Mouse (Mus musculus) layer of hippocampus, adult 9-11 months (tissue): Measurements from ENCODE around the gene Zfp526.

ENCODE experiments used
- DNase-seq: peaks from one replicate; pipeline ENCODE4 v3.0.0; 2022

The Zfp526 gene

DNA sequence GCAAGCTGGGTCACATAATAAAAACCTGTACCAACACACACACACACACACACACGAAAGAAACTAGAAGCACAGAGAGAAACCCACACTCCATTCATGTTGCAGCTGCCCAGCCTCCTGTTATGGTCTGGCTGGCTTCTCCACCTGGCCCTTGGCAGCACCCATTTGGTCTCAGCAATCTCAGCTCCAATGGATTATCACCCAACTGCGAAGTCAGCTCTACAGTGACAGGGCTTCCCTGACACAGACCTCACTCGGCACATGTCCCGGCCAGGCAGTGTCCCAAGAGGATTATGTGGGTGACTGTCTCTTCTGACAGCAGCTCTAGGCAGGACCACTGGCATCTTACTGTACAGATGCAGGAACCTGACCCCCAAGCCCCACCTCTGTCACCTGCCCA, 10.7 kb upstream of the Zfp526 start:
- DNase-seq, result no peak

DNA sequence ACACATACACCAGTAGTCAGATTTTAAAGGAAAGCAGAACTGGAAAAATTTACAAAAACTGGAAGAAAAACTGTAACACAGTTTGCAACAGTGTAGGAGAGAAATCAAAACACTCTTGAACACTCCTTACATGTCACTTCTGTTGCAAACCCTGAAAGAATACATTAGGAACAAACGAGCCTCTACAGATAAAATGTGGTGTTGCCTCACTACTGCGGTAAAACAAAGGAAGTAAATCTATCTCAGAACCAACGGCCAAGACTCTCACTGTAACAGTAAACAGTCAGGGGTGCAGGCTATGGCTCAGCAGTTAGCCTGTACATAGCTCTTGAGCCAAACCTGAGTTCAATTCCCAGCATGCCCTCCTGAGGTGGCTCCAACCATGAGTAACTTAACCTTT, 8.1 kb upstream of the Zfp526 start:
- DNase-seq, result no peak

DNA sequence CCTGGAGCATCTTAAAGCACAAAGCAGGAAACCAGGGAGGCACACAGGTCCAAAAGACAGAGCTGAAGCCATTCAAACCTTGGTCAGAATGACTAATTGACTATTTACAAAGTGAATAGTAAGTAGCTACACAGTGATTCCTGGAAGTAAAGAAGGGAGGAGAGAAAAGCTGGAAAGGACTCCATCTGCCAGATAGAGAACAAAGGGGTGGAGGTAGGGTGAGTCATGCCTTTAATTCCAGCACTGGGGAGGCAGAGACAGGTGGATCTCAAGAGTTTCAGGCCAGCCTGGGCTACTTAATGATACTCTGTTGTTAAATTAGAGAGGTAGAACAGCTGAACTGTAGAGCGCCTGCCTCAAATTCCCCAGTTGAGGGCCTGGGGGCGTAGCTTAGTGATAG, 7.1 kb upstream of the Zfp526 start:
- no peak for DNase-seq

DNA sequence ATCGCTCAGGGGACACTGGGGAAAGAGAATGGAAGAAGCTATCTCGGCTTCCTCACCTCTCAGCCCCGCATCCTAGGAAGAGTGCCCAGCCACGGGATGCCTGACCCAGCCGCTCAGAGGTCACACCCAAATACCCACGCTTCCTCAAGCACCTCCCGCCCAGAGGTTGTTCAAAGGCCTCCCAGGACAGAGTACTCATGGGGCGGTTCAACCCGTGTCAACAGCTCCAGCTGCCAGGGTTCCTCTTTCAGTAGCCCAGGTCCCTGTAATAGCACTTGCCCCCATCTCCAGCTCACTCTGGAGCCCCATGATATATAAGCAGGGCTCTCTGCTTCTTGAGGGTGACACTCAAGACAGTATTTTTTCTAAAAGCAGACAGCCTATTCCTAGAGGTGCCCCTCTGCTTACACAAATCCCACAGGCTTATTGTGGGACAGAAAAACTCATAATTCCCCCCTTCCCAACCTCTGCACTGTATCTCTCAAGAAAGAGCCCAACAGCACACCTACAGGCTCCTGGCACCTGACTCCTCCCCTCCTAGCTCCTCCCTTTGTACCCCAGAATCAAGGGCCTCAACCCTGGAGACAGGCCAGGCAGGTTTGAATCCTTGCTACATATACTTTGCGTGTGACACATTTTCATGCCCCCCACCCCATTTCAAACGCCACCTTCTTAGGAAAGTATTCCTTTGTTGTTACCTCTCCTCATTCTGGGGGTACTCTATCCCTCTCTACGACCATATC, 3.4 kb upstream of the Zfp526 start:
- DNase-seq, result no peak

DNA sequence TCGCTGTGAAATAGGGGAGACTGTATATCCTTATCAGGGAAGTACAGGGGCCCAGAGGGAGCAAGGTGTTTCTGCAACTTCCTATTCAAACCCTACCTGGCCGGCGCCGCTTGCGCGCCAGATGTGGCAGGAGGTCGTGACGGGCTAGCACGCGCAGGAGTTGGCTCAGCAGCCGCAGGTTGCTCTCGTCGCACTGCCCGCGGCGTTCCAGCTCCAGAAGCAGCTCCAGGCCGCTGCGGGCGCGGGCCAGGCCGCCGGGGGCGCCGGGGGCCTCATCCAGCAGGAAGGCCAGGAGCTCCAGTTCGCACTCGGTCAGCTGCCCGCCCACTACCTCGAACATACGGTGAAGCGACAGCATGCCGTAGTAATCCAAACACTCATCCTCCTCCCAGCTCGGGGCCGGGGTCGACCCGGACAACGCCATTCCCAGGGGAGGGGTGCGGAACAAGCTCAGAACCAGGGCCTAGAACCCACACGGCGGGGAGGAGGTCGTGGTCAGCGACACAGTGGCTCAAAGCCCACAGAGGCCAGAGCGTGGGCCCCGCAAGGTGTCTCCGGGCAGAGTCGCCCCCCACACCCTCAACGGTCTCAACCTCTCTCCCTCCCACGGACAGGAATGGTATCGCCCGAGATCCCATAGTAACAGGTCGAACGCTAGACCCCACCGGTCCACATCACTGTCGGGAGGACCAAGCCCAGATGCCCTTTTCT, 2.4 kb upstream of the Zfp526 start:
- DNase-seq, result no peak

DNA sequence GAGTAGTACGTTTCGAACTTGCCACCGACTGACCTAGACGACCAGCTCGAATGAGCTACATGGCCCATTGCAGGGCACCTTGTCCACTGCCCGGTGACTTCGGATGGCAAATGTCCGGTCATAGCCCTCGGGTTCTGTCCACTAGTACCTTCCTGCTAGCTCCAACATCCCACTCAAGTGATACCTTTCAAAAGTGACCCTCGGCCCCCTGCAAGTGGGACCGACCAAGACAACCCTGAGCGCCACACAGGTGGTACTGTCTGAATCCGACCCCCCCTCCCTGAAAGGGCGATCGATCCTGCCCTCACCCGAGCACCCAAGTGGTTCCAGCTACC, 1.8 kb upstream of the Zfp526 start:
- no peak for DNase-seq

DNA sequence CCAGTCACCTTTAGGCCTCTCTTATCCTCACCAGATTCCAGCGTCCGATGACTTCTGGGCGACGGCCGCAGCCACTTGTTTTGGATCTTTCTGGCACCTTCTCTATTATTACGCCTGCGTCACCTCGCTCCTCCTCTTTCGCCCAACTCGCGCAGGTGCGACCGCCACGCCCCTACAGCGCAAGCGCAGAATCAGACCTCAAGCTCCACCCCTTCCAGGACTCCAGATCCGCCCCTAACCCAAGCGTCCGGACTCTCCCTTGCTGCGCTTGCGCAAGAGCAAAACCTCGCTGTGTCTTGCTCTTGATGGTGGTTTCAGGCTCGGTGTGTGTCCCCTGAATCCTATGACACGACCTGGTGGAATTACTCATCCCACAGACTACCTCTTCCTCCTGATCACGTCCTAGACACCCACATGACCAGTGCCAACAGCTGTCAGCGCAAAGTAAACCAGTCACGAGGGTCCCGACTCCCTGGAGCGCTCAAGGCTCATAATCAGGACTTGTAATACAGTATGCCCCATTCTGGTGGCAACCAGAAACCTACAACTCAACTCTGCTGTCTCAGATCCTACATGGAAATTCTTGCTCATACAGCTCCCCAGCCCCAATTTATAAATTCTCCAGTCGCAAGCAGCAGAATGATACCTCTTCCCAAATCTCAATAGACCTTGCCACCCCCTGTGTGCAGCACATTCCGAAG, 1.3 kb upstream of the Zfp526 start:
- peak; percentile 96 for DNase-seq

DNA sequence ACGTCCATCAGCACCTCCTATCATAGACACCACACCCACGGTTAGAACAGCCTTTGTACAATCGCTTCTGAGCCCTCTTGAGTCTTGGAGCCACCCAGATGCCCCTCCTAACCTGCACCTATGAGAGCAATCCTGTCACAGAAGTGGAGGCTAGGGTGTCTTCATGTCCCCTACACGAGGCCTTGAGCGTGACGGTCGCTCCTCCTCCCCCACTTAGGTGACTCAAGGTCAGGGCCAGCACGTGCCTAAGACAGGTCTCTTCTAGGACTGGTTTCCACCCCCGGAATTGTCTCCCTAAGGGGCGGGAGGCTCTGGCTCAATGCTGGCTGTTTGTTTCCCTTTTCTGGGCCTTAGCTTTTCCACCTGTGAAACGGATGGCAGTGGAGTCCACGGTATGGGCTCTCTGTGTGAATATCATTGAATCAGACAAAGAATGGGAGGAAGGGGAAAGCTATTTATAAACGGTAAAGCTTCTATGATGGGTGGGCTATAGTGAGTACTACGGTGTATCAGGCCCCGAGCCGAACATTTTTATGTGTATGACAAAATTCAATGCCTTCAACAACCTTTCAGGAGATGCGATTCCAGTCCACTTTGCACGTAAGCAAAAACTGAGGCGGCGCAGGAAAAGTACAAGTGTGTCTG, 646 bp upstream of the Zfp526 start, which contains the start of gene Dedd2:
Gene Dedd2 (minus strand): TSS at position 159 of the 645 bp plus-strand sequence.
- no peak for DNase-seq

DNA sequence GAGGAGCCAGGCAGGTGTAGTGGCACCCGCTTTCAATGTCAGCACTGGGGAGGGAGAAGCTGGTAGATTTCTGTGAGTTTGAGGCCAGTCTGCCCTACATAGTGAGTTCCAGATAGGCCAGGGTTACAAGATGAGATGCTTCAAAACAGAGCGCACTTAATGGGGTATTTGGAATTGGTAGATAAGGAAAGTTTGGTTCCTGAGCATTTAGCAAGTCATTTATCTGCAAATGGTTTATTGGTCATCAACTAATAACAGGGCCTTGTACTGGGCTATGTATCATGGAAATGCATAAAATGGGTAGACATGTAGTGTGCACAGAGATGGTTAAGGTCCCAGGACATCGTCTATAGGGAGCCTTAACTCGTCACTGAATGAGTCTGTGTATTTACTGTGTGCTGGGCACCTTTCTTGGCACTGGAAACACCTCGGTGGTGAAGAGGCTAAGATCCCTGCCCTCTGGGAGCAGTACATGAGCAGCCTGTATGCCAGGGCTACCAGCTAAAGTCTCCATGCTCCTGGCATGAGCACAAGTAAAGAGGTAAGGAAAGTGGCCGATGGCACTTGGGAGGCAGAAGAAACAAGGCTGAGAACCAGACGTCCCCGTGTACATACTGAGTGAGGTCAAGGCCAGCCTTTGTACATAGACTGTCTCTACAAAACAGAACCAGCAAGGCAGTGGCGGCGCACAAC, 1.2 kb downstream of the Zfp526 start:
- no peak for DNase-seq

DNA sequence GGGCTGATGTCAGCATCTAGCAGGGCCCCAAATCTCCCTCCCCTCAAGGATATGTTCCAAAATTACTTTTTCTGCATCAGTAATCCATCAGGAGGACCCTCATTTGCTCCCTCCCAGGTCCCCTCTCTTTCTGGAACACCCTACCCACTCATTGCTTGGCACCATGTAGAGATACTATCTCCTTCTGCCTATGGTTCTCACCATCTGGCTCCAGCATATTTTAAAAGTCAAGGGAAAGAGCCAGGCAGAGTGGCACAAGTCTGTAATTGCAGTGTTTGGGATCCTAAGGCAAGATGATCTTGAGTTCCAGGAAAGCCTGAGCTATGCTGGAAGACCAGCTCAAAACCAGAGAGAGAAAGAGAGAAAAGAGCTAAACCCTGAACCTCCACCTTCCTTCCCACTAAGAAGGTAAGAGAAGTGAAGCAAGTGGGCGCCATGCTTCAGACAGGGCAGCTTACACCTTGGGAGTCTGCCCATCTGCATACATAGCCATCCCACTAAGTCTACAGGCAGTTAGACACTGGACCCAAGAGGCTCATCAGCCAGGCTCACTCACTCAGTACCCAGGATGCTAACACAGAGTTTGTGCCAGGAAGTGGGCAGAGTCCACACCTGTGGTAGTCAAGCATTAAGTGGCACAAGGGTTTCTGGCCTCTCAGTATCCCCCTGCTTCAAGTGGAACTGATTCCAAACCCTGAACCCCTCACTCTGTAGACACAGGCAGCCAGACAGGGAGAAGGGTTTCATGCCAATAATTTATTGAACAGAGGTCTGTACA, 6.5 kb downstream of the Zfp526 start:
- peak; percentile 60 for DNase-seq

DNA sequence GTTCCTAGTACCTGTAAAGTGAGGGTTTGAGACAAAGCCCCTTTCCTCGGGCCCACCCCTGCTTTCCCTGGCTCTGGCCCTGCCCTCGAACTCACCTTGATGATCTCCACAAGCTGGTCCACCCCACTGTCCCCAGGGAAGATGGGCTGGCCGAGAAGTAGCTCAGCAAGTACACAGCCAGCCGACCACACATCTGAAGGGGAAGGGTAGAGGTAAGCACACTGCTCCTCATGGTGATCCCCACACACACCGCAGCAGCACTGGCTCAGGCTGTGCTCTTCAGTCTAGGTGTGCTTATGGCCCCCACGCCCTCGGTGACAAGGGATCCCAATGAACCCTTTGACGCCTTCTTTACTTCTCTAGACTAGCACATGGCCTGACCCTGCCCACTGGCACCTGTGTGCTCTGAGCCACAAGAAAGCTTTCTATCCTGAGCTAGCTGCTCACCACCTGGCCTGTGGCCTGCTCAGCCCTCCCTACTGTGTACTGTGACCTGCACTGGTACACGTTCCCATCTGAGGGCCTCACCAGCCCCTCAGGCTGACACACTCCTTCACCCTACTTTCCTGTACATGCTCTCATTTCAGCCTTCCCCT, 9.6 kb downstream of the Zfp526 start:
- no peak for DNase-seq

DNA sequence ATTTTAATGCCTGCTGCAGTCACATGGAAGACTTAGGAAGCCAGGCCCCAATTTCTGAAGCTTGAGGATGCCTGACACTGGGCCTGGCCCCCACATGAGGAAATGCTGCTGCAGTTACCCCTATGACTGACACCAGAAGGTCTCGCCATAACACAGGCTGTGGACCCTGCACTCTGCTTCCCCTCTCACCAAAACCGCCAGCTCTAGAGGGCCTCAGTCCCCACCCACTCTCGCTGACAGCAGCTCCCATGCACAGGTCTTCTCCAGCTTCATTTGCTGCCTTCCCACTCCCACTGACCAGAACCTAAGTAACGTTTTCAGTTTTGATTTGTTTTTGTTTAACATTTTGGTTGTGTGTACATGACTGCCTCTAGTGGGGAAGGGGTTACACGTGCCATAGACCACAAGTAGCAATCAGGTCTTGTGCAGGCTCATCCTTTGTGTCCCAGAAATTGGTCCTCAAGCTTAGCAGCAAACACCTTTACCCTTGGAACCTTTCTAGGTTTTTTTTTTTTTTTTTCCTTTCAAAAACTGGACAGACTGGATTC, 10.9 kb downstream of the Zfp526 start:
- no peak for DNase-seq

DNA sequence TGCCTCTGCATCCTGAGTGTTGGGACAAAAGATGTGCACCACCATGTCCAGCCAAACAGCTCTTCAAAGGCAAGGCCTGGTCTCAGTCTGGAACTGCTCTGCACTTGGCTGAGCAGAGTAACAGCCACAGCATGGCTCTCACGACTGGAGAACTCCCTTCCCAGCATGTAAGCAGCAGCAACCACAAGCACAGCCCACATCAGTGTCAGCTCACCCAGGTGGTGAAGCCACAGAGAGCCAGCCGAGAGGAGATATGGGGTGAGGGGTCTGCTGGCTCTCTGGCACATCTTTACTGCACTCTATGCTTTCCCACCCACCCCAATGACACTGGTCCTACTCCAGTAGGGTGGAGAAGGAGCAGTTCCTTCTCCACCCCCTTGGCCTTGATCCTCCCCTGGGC, 11.8 kb downstream of the Zfp526 start:
- no peak for DNase-seq

DNA sequence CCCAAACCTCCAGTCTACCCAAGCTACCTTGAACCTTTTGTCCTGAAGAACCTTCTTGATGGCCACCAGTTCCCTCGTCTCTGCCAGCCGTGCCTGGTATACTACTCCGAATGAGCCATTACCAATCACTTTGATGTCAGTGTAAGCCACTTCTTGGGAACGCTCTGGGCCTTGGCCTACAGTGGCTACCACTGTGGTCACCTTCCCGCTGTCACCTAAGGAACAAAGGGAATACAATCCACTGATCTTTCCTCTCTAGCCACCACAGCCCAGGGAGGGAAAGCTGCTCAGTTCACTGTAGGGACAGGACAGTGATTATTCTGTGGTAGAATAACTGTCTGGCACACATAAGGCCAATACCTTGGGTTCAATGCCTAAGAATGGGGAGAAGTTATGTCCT, 14.3 kb downstream of the Zfp526 start:
- no peak for DNase-seq

DNA sequence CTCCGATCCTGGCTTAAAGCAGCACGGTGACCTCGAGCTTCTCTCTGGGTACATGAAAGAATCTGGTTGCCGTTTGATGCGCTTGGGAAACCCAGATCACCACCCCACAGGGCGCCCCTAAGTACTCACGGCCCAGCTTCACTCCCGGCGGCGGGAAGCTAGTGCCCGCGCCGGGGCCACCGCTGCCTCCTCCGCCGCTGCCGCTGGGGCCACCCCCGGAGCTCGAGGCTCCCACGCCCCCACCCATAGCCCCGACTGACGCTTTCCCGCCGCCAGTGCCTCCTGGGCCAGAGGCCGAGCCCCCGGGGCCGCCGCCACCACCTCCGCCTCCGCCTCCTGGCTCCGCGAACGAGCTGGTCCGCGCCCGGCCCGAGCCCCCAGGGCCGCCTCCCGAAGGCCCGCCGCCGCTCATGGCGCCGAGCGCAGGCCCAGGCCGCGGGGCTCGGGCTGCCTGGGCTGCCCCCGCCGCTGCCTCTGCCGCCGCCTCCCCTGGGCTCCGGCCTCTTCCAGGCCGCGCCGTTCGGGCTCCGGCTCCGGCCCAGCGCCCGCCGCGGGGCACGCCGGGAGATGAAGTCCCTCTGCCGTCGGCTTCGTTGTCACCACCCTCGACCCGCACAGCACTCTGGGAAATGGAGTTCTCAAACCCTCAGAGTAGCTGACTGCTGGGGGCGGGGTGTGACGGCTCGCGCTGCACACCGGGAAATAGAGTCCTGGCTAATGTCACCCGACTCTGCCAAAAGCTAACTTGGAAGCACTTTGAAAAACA, 16.2 kb downstream of the Zfp526 start, which contains the start of gene Gsk3a:
Gene Gsk3a (minus strand): TSS at position 603 of the 766 bp plus-strand sequence.
- DNase-seq, result peak; percentile 98

DNA sequence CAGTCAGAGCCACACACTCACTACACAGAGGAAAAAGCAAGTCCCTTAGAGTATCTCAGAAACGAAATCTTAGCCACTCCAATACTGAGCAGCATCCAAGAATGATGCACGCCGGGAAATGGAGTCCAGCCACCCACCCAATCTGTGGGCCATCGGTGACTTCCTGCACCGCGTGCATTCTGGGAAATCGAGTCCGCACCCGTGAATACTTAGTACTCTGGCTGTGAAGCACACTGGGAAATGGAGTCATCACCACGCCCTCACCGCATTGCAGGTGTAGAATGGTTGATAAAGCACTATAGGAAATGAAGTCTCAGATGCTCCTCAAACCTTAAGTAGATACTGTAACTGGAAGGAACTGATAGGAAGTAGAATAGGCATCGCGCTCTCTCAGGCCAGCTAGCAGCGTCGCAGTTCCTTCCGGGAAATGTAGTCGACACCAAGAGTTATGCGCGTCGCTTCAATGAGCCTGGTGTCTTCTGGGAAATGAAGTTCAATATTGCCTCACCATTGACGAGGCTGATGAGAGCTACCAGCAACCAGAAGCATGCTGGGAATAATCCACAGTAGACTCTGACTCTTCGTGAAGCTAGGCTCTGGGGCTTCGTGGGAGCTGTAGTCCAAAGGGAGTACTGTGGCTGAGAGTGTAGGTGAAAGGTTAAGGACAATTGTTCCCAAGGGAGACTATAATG, 16.9 kb downstream of the Zfp526 start:
- peak; percentile 97 for DNase-seq

DNA sequence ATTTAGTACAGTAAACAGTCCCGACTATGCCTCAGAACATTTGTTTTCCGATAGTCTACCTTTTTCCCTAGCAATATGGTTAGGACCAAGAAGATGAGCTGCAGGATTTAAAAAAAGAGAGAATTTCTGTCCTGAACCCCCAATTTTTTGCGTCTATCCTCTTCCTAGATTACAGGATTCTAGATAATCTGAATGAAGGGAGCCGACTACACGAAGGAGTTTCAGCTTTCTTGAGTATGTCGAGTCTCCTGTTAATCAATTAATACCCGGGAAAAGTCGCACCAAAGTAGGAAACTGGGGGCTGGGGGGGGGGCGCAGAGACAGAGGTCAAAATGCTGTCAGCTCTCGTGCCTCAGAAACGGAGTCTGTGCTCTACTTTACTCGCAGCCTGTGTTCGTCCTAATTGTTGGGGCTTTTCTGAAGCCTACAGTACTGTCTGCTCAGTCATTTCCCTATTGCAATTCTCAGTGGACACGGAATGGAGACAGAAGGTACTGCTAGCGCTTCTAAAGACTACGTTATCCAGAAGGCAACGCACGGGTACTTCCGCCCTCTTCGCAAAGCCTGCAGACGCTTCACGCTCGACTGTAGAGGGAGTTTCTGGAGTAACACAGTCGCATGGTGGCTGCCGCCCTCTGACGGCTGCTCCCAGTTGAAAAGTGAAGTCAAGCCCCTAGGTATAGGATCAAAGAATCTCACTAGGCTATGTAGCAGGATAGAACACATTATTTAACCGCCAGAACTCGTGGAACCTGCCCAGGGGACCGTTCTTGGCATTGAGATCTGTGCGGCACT, 17.8 kb downstream of the Zfp526 start:
- DNase-seq, result peak; percentile 95

DNA sequence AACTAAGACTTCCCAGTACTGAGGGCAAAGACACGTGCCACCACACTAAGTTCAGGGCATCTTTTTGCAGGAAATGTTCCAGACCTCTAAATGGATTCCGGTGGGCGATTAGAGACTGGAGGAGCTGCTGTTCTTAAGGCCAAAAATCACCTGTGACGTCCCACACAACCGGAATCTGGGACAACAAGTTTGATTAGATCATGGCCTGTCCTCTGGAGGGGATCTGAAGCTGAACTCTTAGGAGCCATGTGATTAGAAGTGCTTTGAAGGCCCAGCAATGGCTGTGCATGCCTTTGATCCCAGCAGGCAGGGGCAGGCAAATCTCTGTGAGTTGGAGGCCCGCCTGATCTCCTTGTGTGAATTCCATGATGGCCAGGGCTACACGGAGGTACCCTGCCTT, 19.4 kb downstream of the Zfp526 start:
- no peak for DNase-seq

DNA sequence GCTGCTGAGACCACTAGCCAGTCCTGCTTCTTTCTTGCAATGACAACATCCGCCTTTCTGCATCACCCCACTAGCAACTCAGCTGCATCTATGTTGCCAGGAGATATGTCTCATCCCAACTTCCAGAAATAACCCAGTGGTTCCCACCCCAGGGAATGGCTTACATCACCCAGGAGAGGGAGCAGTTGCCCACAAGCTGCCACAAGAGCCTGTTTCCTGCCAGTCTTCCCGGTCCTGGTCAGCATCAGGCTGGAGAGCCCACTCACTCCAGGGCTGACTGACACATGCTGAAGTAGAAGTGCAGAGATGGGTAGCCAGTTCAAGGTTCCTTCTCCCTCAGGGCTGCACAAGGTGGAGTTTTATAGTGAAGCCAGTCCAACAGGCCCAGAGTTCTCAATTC, 19.8 kb downstream of the Zfp526 start:
- peak; percentile 90 for DNase-seq
